Mouse (Mus musculus) liver, postnatal 0 days (tissue): ENCODE measurements at regions not wholly inside any gene's neighbourhood (a gene's known extent, or its start where the extent isn't known, plus 50 kb on each side); places are given as distances from the start of the nearest gene placed in this dataset.

Source experiments
- ATAC-seq: fragments of 200-750 bp; cut with Nextera tagmentation; 2 replicates; pipeline ENCODE4 v1.8.0; 2017; ENCODE audit warnings: mild to moderate bottlenecking, moderate library complexity
- DNase-seq: peaks from one replicate; pipeline ENCODE4 v3.0.0-alpha.2; 2016
- H3K27ac ChIP-seq: fragments of 300-500 bp; sonication (generic); 2 replicates; pipeline ENCODE4 v1.5.1; 2014; ENCODE audit warnings: antibody characterized with exemption, moderate library complexity, mild to moderate bottlenecking, low read depth
- H3K27me3 ChIP-seq: fragments of 300-500 bp; sonication (generic); 2 replicates; pipeline ENCODE4 v1.6.1; 2014; ENCODE audit warnings: low read length, control low read depth, mixed read lengths; ENCODE audit not compliant: insufficient read depth
- H3K36me3 ChIP-seq: fragments of 300-500 bp; sonication (generic); replicated peaks from 2 replicates; pipeline ENCODE4 v1.6.1; 2014; ENCODE audit warnings: mild to moderate bottlenecking, control low read depth, low read length, moderate library complexity, mixed read lengths; ENCODE audit not compliant: insufficient read depth
- H3K4me1 ChIP-seq: fragments of 300-500 bp; sonication (generic); 2 replicates; pipeline ENCODE4 v1.6.1; 2014; ENCODE audit warnings: antibody characterized with exemption, mild to moderate bottlenecking, control low read depth; ENCODE audit not compliant: insufficient read depth
- H3K4me2 ChIP-seq: fragments of 300-500 bp; sonication (generic); 2 replicates; pipeline ENCODE4 v1.6.1; 2014; ENCODE audit warnings: low read depth, mild to moderate bottlenecking, low read length, moderate library complexity, mixed read lengths
- H3K4me3 ChIP-seq: fragments of 300-500 bp; sonication (generic); 2 replicates; pipeline ENCODE4 v1.5.1; 2014; ENCODE audit warnings: low read depth, low read length
- H3K9ac ChIP-seq: fragments of 300-500 bp; sonication (generic); replicated peaks from 2 replicates; pipeline ENCODE4 v1.6.1; 2014; ENCODE audit warnings: mild to moderate bottlenecking, moderate library complexity
- H3K9me3 ChIP-seq: fragments of 300-500 bp; sonication (generic); 2 replicates; pipeline ENCODE4 v1.6.1; 2016; ENCODE audit warnings: mild to moderate bottlenecking, control low read depth, low read length, mixed read lengths
- CTCF ChIP-seq: sonication (generic); IDR thresholded peaks from 2 replicates; pipeline ENCODE4 v1.5.1; 2016; ENCODE audit warnings: antibody characterized with exemption, low read depth
- EP300 ChIP-seq: IDR thresholded peaks from 2 replicates; pipeline ENCODE4 v1.6.1; 2016; ENCODE audit warnings: antibody characterized with exemption, low read depth, mild to moderate bottlenecking
- WGBS: fragments of 180-500 bp; shearing (Covaris S2); extraction: QIAGEN DNeasy Blood & Tissue Kit; methylation state at CpG from one replicate; pipeline ENCODE4 v1.1.7; 2014; ENCODE audit not compliant: insufficient replicate concordance; 5-methylcytosine and 5-hydroxymethylcytosine counted together

GRCm38 (mm10) chr8:64461136-64461535 is 231.7 kb downstream of the Cpe start:
- Histone ChIP-seq H3K4me3 (no peak overlapping the region), H3K36me3 (no peaks in the 10 kb centered on the region), H3K27ac (no peak overlapping the region), H3K27me3 (no peaks in the 10 kb centered on the region), H3K4me1 (no peaks in the 10 kb centered on the region), H3K4me2 (no peak overlapping the region), H3K9me3 (no peaks in the 10 kb centered on the region), H3K9ac (no peak overlapping the region)
- WGBS, result 78% methylated on average over 4 of the region's 4 CpGs
- DNase-seq (no peak), ATAC-seq (no peak)
- no peak for TF ChIP-seq CTCF
- no peak for TF ChIP-seq EP300

- Histone ChIP-seq H3K36me3 (no peaks in the 10 kb centered on the region), H3K4me1 (no peaks in the 10 kb centered on the region), H3K27ac (no peak overlapping the region), H3K4me3 (no peak overlapping the region), H3K27me3 (no peaks in the 10 kb centered on the region), H3K9ac (no peak overlapping the region), H3K4me2 (no peak overlapping the region), H3K9me3 (no peaks in the 10 kb centered on the region)
- WGBS, result 74% methylated on average over 5 of the region's 5 CpGs
- ATAC-seq, result no peak
- no peak for DNase-seq
- TF ChIP-seq EP300, result no peak
- TF ChIP-seq CTCF, result no peak
Observed at GRCm38 (mm10) chr8:64456970-64457369, 235.9 kb downstream of the Cpe start.

GRCm38 (mm10) chr8:64454736-64455135 is 238.1 kb downstream of the Cpe start:
- H3K9ac ChIP-seq, result no peak overlapping the region
- H3K27ac ChIP-seq, result no peak overlapping the region
- H3K9me3 ChIP-seq, result no peaks in the 10 kb centered on the region
- H3K4me1 ChIP-seq, result no peaks in the 10 kb centered on the region
- ATAC-seq (no peak), DNase-seq (no peak)
- H3K36me3 ChIP-seq, result no peaks in the 10 kb centered on the region
- H3K27me3 ChIP-seq, result no peaks in the 10 kb centered on the region
- no peak overlapping the region for H3K4me2 ChIP-seq
- TF ChIP-seq EP300 (no peak), CTCF (no peak)
- WGBS, result 72% methylated on average over 4 of the region's 4 CpGs
- no peak overlapping the region for H3K4me3 ChIP-seq

- WGBS, result 76% methylated on average over 3 of the region's 3 CpGs
- no peak overlapping the region for H3K4me2 ChIP-seq
- no peaks in the 10 kb centered on the region for H3K36me3 ChIP-seq
- H3K4me1 ChIP-seq, result no peaks in the 10 kb centered on the region
- DNase-seq, result no peak
- no peak overlapping the region for H3K9ac ChIP-seq
- ATAC-seq, result no peak
- no peak for TF ChIP-seq CTCF
- TF ChIP-seq EP300, result no peak
- no peak overlapping the region for H3K27ac ChIP-seq
- no peaks in the 10 kb centered on the region for H3K27me3 ChIP-seq
- H3K4me3 ChIP-seq, result no peak overlapping the region
- H3K9me3 ChIP-seq, result no peaks in the 10 kb centered on the region
Observed at GRCm38 (mm10) chr8:64445366-64445765, 239.3 kb upstream of the Tll1 start.

GRCm38 (mm10) chr8:64444429-64444828 is 238.4 kb upstream of the Tll1 start:
- Histone ChIP-seq H3K36me3 (no peaks in the 10 kb centered on the region), H3K9me3 (no peaks in the 10 kb centered on the region), H3K27me3 (no peaks in the 10 kb centered on the region), H3K4me3 (no peak overlapping the region), H3K27ac (no peak overlapping the region), H3K9ac (no peak overlapping the region), H3K4me2 (no peak overlapping the region), H3K4me1 (no peaks in the 10 kb centered on the region)
- TF ChIP-seq EP300 (no peak), CTCF (no peak)
- ATAC-seq (no peak), DNase-seq (no peak)
- WGBS, result 82% methylated on average over 5 of the region's 5 CpGs

GRCm38 (mm10) chr8:64438489-64438888 is 232.4 kb upstream of the Tll1 start:
- ATAC-seq, result no peak
- Histone ChIP-seq H3K27ac (no peak overlapping the region), H3K9me3 (no peaks in the 10 kb centered on the region), H3K9ac (no peak overlapping the region), H3K4me2 (no peak overlapping the region), H3K4me1 (no peaks in the 10 kb centered on the region), H3K36me3 (no peaks in the 10 kb centered on the region), H3K4me3 (no peak overlapping the region), H3K27me3 (no peaks in the 10 kb centered on the region)
- TF ChIP-seq CTCF (no peak), EP300 (no peak)
- no peak for DNase-seq
- 81% methylated on average over 5 of the region's 5 CpGs for WGBS

GRCm38 (mm10) chr8:64434648-64435047 is 228.6 kb upstream of the Tll1 start:
- no peaks in the 10 kb centered on the region for H3K9me3 ChIP-seq
- 82% methylated on average over 7 of the region's 7 CpGs for WGBS
- TF ChIP-seq CTCF (no peak), EP300 (no peak)

More at GRCm38 (mm10) chr8:64434648-64435047, 228.6 kb upstream of the Tll1 start:
- Histone ChIP-seq H3K4me3 (no peak overlapping the region), H3K9ac (no peak overlapping the region), H3K27ac (no peak overlapping the region), H3K27me3 (no peaks in the 10 kb centered on the region), H3K4me1 (no peaks in the 10 kb centered on the region), H3K4me2 (no peak overlapping the region), H3K36me3 (no peaks in the 10 kb centered on the region)
- no peak for DNase-seq
- ATAC-seq, result no peak
